Mouse (Mus musculus) liver, adult 2 months (tissue): ENCODE measurements at regions not wholly inside any gene's neighbourhood (a gene's known extent, or its start where the extent isn't known, plus 50 kb on each side); places are given as distances from the start of the nearest gene placed in this dataset.

Source experiments
- DNase-seq: peaks from one replicate; pipeline ENCODE4 v3.0.0-alpha.2; 2011; ENCODE audit warnings: low read depth, low spot score; ENCODE audit errors: extremely low read depth
- H3K27ac ChIP-seq: fragments of 200-500 bp; replicated peaks from 2 replicates; pipeline ENCODE4 v1.5.1; 2012; ENCODE audit warnings: low read depth, mild to moderate bottlenecking, control low read depth, inconsistent platforms, low read length; ENCODE audit not compliant: insufficient read depth
- H3K27me3 ChIP-seq: fragments of 200-500 bp; 2 replicates; pipeline ENCODE4 v1.6.1; 2012; ENCODE audit warnings: mild to moderate bottlenecking, moderate library complexity, low read length, inconsistent platforms; ENCODE audit not compliant: control insufficient read depth, insufficient read depth
- H3K36me3 ChIP-seq: fragments of 200-500 bp; 2 replicates; pipeline ENCODE4 v1.6.1; 2012; ENCODE audit warnings: low read length, inconsistent platforms; ENCODE audit not compliant: control insufficient read depth, insufficient read depth
- H3K4me1 ChIP-seq: fragments of 200-500 bp; 2 replicates; pipeline ENCODE4 v1.6.1; 2011; ENCODE audit warnings: low read length; ENCODE audit not compliant: control insufficient read depth, insufficient read depth
- H3K4me3 ChIP-seq: fragments of 200-500 bp; 2 replicates; pipeline ENCODE4 v1.5.1; 2011; ENCODE audit warnings: low read depth, mild to moderate bottlenecking, control low read depth, low read length, moderate library complexity; ENCODE audit not compliant: insufficient read depth
- H3K79me2 ChIP-seq: fragments of 200-500 bp; 2 replicates; pipeline ENCODE4 v1.6.1; 2012; ENCODE audit warnings: inconsistent platforms, mild to moderate bottlenecking, low read length, moderate library complexity; ENCODE audit not compliant: control insufficient read depth, insufficient read depth
- H3K9ac ChIP-seq: fragments of 200-500 bp; 2 replicates; pipeline ENCODE4 v1.6.1; 2012; ENCODE audit warnings: low read depth, mild to moderate bottlenecking, control low read depth, inconsistent platforms, low read length
- CTCF ChIP-seq: fragments of 200-500 bp; IDR thresholded peaks from 2 replicates; pipeline ENCODE4 v1.5.1; 2011; ENCODE audit warnings: low read depth, low read length, control low read depth
- POLR2A ChIP-seq: fragments of 200-500 bp; IDR thresholded peaks from 2 replicates; pipeline ENCODE4 v1.6.1; 2011; ENCODE audit warnings: low read length, control low read depth; ENCODE audit not compliant: insufficient read depth; ENCODE audit errors: extremely low read depth
- whole genome bisulfite sequencing: fragments of 180-500 bp; shearing (Covaris S2); methylation state at CpG from one replicate; pipeline ENCODE4 v1.1.7; 2018; 5-methylcytosine and 5-hydroxymethylcytosine counted together

DNA sequence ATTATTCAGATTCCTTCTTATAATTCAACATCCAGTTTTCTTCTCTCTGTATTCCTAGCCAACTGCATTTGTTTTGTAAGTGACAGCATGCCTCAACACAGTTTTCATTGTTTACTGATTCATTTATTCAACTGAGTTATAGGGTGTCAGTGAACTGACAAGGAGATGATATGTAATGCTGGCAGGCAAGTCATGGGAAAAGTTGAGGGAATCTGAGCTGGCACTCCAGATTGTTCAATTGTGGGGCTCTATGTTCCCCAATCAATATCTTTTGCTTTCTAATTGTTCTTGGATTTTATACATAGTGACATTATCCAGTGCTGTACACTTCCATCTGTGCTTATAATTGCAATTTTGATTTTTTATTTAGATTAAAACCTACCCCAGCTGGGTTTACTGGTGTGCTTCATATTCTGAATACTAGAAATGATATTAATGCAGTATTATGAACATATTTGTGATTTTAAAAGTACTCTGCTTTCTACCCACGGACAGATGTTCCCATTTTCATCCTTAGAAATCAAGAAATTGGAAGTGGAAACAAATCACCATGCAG lies 1015.5 kb downstream of the D3Ertd751e start:
- no peak overlapping the region for H3K27ac ChIP-seq
- no peaks in the 10 kb centered on the region for H3K4me1 ChIP-seq
- no peak overlapping the region for H3K4me3 ChIP-seq
- TF ChIP-seq POLR2A (no peak), CTCF (no peak)
- H3K9ac ChIP-seq: no peak overlapping the region
- H3K36me3 ChIP-seq: no peaks in the 10 kb centered on the region
- H3K79me2 ChIP-seq: no peaks in the 10 kb centered on the region
- WGBS: 36% methylated on average over 1 of the region's 1 CpGs
- no peak for DNase-seq
- no peaks in the 10 kb centered on the region for H3K27me3 ChIP-seq

DNA sequence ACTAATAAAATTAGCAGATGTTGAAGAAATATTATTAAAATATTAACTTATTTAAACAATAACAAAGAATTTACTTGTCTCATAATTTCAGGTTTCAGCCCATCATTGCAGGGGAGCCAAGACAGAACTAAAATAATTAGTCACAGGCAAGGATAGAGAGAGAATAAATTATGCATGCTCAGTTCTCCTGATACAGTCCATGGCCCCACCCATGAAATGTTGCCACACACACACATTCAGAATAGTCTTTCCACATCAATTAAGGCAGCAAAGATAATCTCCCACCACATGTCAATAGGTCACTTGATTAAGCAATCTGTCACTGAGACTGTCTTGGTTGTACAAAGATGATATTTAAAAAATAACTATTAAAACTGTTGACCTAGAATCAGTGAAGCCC lies 1019.8 kb downstream of the D3Ertd751e start:
- no peak overlapping the region for H3K4me3 ChIP-seq
- TF ChIP-seq POLR2A (no peak), CTCF (no peak)
- H3K79me2 ChIP-seq: no peaks in the 10 kb centered on the region
- no peak overlapping the region for H3K9ac ChIP-seq
- DNase-seq: no peak
- no peaks in the 10 kb centered on the region for H3K36me3 ChIP-seq
- H3K27me3 ChIP-seq: no peaks in the 10 kb centered on the region
- H3K27ac ChIP-seq: no peak overlapping the region
- H3K4me1 ChIP-seq: no peaks in the 10 kb centered on the region

DNA sequence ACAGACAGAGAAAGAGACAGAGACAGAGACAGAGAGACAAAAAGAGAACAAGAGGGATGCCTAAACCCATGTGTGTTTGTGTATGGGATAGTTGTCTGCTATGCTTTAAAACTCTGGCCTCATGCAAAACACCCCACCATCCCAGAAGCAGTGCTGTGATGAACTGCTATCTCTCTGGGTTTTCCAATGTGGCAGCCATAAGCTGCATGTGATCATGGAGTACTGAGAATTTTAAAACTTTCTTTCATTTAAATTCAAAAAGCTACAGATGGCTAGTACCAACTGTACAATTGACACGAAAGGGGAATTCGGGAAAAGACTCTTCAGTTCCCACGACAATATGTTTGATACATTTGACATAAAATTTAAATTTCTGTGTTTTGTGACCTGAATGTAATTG lies 1041.1 kb downstream of the D3Ertd751e start:
- no peak overlapping the region for H3K27ac ChIP-seq
- H3K4me3 ChIP-seq: no peak overlapping the region
- H3K79me2 ChIP-seq: no peaks in the 10 kb centered on the region
- no peaks in the 10 kb centered on the region for H3K4me1 ChIP-seq
- DNase-seq: no peak
- TF ChIP-seq CTCF (no peak), POLR2A (no peak)
- H3K27me3 ChIP-seq: no peaks in the 10 kb centered on the region
- no peak overlapping the region for H3K9ac ChIP-seq
- no peaks in the 10 kb centered on the region for H3K36me3 ChIP-seq
- WGBS: 95% methylated on average over 3 of the region's 3 CpGs

DNA sequence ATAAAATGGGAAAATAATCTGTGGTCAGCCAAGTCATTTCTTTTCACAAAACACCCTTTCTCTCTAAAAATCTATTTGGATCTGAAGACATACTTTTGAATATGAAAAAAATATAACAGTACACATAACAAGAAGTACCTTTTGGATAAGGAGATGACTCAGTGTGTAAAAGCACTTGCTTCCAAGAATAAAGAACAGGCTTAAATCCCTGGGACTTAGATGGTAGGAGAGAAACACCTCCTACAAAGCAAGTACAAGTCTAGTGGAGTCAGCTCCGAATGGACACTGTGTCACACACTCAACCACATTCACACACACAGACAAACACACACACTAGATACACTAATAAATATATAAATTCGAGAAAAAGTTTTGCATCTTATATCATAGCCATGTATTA lies 1041.8 kb downstream of the D3Ertd751e start:
- no peaks in the 10 kb centered on the region for H3K27me3 ChIP-seq
- 62% methylated on average over 2 of the region's 2 CpGs for WGBS
- H3K36me3 ChIP-seq: no peaks in the 10 kb centered on the region
- no peak for DNase-seq
- H3K4me3 ChIP-seq: no peak overlapping the region
- no peaks in the 10 kb centered on the region for H3K4me1 ChIP-seq
- H3K9ac ChIP-seq: no peak overlapping the region
- H3K27ac ChIP-seq: no peak overlapping the region
- TF ChIP-seq CTCF (no peak), POLR2A (no peak)
- H3K79me2 ChIP-seq: no peaks in the 10 kb centered on the region

DNA sequence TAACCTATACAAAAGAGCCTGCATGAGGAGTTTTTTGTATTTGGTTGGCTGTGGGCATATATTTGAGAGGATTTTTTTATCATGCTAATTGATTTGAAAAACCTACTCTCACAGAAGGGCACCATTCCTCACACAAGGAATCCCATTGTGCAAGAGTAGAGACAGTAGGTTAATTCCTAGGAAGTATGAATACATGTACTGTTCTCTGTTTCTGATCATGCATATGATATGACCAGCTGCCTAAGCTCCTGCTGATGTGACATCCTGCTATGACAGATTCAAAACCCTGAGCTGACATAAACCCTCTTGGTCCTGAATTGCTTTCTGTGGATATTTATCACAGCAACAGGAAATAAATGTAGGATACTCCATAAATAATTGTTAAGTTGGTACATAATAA lies 1048.0 kb downstream of the D3Ertd751e start:
- no peaks in the 10 kb centered on the region for H3K36me3 ChIP-seq
- DNase-seq: no peak
- H3K9ac ChIP-seq: no peak overlapping the region
- H3K27ac ChIP-seq: no peak overlapping the region
- H3K4me1 ChIP-seq: no peaks in the 10 kb centered on the region
- no peaks in the 10 kb centered on the region for H3K79me2 ChIP-seq
- no peak overlapping the region for H3K4me3 ChIP-seq
- no peaks in the 10 kb centered on the region for H3K27me3 ChIP-seq
- no peak for TF ChIP-seq CTCF
- TF ChIP-seq POLR2A: no peak

DNA sequence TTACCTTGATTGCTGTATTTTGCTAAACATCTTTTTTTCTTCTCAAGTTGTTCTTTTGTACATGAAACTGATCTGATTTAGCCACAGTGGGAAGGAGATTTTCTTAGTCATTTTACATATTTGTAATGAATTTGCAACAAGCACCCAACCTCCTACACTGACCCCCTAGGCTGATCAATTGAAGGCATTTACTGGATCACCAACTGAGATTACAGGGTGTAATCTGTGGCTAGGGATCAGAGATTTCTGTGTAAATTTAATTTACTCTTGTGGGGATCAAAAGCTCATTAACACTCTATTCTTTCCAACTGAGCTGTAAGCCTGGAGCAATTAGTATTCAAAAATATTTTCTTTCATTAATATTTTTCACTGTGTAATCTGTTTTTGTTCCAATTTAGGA lies 1049.5 kb downstream of the D3Ertd751e start:
- H3K4me1 ChIP-seq: no peaks in the 10 kb centered on the region
- no peaks in the 10 kb centered on the region for H3K27me3 ChIP-seq
- H3K79me2 ChIP-seq: no peaks in the 10 kb centered on the region
- H3K36me3 ChIP-seq: no peaks in the 10 kb centered on the region
- TF ChIP-seq CTCF (no peak), POLR2A (no peak)
- no peak overlapping the region for H3K9ac ChIP-seq
- H3K4me3 ChIP-seq: no peak overlapping the region
- H3K27ac ChIP-seq: no peak overlapping the region
- no peak for DNase-seq
